Mouse (Mus musculus): ENCODE data around the gene Dock1.

The Dock1 gene

GRCm38 (mm10) chr7:134670312-134671002, at the start of gene Dock1:
Dock1 (plus strand) TSS chr7:134670654.
- peak; percentile 82 for DNase-seq

- no peak for DNase-seq
These were observed 42.5 kb upstream of the Dock1 start for GRCm38 (mm10) chr7:134627906-134628305.

- DNase-seq, result no peak
These were observed 20.1 kb upstream of the Dock1 start for GRCm38 (mm10) chr7:134650246-134650830.

- DNase-seq, result no peak
These were observed 19.4 kb upstream of the Dock1 start for GRCm38 (mm10) chr7:134651071-134651470.

GRCm38 (mm10) chr7:134663241-134663640, 7.2 kb upstream of the Dock1 start:
- DNase-seq, result peak; percentile 95

DNA sequence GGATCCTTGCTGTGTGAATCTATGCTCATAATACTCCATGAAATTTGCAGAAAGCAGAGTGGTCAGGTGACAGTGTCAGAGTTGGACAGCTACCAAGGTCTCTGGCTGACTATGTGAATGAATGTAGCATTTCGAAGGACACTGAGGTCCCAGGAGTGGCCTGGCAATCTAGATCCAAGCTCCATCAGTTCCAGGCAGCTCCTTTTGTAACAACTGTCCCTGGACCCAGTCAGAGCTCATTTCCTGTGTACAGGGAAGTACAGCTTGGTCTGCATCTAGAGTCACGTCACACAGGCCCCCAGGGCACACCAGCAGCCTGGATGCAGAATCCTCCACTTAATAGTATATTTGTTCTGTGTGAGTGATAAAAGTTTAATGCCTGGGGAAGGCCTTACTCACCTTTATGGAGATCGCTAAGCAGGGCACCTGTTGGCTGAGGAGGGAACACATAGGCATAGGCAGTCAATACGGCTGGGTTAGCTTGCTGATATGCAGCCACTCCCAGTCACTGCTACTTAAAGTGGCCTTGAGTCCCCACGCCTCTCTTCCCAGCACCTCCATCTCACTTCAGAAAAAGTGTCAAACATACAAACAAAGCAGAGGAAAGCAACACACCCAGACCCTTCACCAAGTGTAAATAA, 4.7 kb upstream of the Dock1 start:
- DNase-seq, result no peak

DNA sequence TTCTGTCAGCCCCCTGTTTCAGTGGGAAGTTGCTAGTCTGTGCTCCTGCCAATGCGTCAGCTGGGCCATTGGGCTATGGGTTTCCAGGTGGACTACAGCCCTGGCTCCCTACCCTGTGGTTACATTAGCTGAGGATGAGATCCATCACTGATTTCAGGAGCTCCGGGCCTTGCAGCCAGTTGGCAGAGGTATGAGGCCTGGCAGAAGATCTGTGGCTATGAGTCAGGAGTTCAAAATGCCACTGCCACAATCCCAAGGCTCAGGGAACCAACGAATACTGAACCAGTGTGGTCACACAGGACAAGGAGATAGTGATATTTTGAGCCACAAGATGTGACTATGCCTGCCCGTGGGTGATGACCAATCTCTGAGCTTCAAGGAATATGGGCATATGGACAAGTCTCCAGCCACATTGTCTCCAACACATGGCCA, 3.2 kb upstream of the Dock1 start:
- DNase-seq, result no peak

DNA sequence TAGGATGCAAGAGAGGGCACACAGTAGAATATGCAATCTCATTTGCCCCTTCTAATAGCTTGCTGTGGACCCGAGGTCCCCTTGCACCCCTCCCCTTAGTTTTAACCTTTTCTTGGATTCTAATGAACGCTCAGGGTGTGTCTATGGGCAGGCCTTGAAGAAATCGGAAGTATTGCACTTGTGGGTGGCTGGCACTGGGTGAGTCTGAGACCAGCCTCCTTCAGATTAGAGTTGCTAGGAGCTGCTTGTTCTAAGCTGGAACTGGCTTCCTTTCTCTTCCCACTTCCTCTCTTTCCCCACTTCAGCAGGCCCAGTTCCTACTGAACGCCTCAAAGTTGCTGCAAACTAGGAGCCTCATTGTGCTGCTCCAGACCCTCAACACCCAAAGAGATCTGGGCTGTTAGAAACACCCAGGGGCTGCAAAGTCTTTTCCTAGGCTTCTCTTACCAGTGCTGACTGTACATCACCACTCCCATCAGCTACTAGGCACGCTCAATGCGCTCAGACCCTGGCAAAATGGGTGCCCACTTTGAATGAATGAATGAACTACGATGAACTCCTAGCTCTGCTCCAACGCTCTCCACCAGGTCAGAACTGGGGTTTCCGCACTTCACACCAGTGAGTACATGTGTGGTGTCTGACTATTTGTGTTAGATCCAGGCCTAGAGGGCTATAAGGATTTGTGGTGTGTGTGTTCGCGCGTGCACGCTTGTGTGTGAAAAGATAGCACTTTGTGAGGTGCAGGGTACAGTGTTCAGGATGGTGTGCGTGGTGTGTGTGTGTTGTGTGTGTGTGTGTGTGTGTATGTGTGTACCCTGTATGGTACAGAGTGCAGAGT, 761 bp upstream of the Dock1 start:
- DNase-seq, result no peak

GRCm38 (mm10) chr7:134671003-134671461, 578 bp downstream of the Dock1 start:
- DNase-seq, result peak; percentile 65

GRCm38 (mm10) chr7:134671467-134671901, 1.0 kb downstream of the Dock1 start:
- peak; percentile 34 for DNase-seq

GRCm38 (mm10) chr7:134673135-134673534, 2.7 kb downstream of the Dock1 start:
- DNase-seq, result no peak

DNA sequence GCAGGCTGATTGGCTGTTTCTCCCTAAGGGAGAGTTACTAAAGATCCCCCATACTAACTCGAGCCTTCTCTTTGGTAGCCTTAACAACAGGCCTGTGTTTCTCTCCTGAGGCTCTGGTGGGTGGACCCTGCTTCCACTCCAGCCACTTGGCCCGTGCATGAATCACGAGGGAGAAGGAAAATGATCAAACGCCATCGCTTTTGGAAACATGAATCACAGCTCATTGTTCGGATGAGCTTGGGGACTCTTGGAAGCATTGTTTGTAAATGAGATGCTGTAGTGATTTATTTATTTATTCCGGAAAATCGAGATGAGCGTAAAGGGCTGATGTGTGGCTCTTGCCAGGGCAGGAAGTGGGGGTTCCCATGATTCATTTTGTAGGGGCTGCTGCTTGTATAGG, 3.5 kb downstream of the Dock1 start:
- DNase-seq, result no peak

GRCm38 (mm10) chr7:134677852-134678251, 7.4 kb downstream of the Dock1 start:
- DNase-seq, result no peak

GRCm38 (mm10) chr7:134679314-134680158, 9.1 kb downstream of the Dock1 start:
- no peak for DNase-seq

GRCm38 (mm10) chr7:134680161-134680560, 9.7 kb downstream of the Dock1 start:
- no peak for DNase-seq

DNA sequence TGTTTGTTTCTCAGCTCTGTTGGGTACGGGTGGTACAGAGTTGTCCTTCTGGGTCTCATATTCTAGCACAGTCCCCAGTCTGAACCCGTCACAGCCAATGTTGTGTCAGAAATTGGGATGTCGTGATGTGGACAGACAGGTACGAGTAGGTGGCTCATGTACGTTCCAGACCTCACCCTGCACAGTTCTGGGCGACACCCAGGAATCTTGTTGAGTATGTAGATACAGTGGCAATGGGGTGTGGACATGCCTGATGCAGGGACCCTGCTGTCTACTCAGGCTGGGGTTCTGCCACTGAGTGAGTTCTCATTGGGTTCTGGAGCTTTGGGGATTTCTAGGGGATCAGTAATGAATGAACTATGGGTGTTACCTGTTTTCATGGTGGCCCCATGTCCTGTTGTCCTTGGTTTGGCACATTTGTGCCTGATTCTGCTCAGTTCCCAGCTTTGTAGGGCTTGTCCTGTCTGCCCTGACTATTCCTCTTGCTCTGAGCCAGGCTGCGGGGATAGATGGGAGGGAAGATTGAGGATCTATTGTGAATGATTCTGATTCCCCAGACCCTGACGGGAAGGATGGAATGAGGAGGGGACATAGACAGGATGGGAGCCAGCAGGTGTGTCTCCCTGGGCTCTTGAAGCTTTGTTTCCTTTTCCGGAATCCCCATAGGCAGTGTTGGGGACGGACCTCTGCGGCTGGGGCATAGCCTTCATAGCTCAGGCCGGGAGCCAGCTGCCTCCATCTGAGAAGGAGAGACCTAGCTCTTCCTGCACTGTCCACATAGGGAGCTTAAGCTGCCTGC, 11.5 kb downstream of the Dock1 start:
- no peak for DNase-seq

DNA sequence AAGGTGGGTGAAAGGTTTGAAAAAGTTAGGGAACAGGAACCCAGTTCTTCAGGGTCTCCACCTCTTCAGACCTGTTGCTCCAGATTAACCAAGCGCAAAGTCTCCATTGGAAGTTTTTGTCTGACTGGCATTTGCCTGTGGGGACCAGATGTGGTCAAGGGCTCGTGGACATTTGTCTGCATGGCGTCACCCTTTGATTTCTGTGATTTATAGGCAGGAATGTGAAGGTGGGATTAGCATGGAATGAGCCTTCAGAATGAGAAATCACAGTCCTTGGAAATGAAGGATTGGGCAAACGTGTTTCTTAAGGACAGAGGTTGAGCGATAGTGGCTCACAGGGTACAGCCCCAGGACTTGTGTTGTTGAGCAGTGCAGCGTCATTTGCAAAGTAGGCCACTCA, 17.9 kb downstream of the Dock1 start:
- no peak for DNase-seq

GRCm38 (mm10) chr7:134690118-134690517, 19.7 kb downstream of the Dock1 start:
- DNase-seq, result no peak

GRCm38 (mm10) chr7:134690806-134691205, 20.4 kb downstream of the Dock1 start:
- no peak for DNase-seq

- no peak for DNase-seq
These were observed 22.9 kb downstream of the Dock1 start for GRCm38 (mm10) chr7:134693325-134693724.

GRCm38 (mm10) chr7:134695431-134695830, 25.0 kb downstream of the Dock1 start:
- no peak for DNase-seq

All from retina, postnatal 1 day (tissue).